Mouse (Mus musculus): ENCODE measurements at regions not wholly inside any gene's neighbourhood (a gene's known extent, or its start where the extent isn't known, plus 50 kb on each side); places are given as distances from the start of the nearest gene placed in this dataset.

- TF ChIP-seq CTCF (IDR thresholded peaks at IDR 0.05; ENCODE audit: control insufficient read depth, insufficient read depth, low read length), result no peak
- no peak for TF ChIP-seq POLR2A (IDR thresholded peaks at IDR 0.05; ENCODE audit: borderline replicate concordance, control insufficient read depth, low read depth, low read length)
Measured at GRCm38 (mm10) chr11:86881710-86882109, 74.2 kb upstream of the Dhx40 start.

GRCm38 (mm10) chr11:86879356-86879905 lies 71.9 kb upstream of the Dhx40 start:
- WGBS, result 77% methylated on average over 6 of the region's 6 CpGs
- Histone ChIP-seq H3K27ac (ENCODE audit: control insufficient read depth, insufficient read depth, low read depth, low read length, poor library complexity) (no peak overlapping the region), H3K4me3 (replicated peaks; ENCODE audit: control insufficient read depth, low read depth, low read length) (no peak overlapping the region), H3K4me1 (ENCODE audit: control insufficient read depth, insufficient read depth, low read length) (no peaks in the 10 kb centered on the region)
- TF ChIP-seq CTCF (IDR thresholded peaks at IDR 0.05; ENCODE audit: control insufficient read depth, insufficient read depth, low read length) (no peak), POLR2A (IDR thresholded peaks at IDR 0.05; ENCODE audit: borderline replicate concordance, control insufficient read depth, low read depth, low read length) (no peak)

More at GRCm38 (mm10) chr11:86881710-86882109, 74.2 kb upstream of the Dhx40 start:
- H3K27ac ChIP-seq (ENCODE audit: control insufficient read depth, insufficient read depth, low read depth, low read length, poor library complexity), result no peak overlapping the region
- no peaks in the 10 kb centered on the region for H3K4me1 ChIP-seq (ENCODE audit: control insufficient read depth, insufficient read depth, low read length)
- no peak overlapping the region for H3K4me3 ChIP-seq (replicated peaks; ENCODE audit: control insufficient read depth, low read depth, low read length)

GRCm38 (mm10) chr11:86878327-86879065 lies 71.0 kb upstream of the Dhx40 start:
- Histone ChIP-seq H3K4me3 (replicated peaks; ENCODE audit: control insufficient read depth, low read depth, low read length) (no peak overlapping the region), H3K27ac (ENCODE audit: control insufficient read depth, insufficient read depth, low read depth, low read length, poor library complexity) (no peak overlapping the region), H3K4me1 (ENCODE audit: control insufficient read depth, insufficient read depth, low read length) (no peaks in the 10 kb centered on the region)
- WGBS, result 84% methylated on average over 11 of the region's 11 CpGs
- TF ChIP-seq CTCF (IDR thresholded peaks at IDR 0.05; ENCODE audit: control insufficient read depth, insufficient read depth, low read length) (peak; percentile 36; the same call in 1 of the 2 replicates), POLR2A (IDR thresholded peaks at IDR 0.05; ENCODE audit: borderline replicate concordance, control insufficient read depth, low read depth, low read length) (no peak)

GRCm38 (mm10) chr11:86876509-86876908 lies 69.0 kb upstream of the Dhx40 start:
- WGBS, result 49% methylated on average over 8 of the region's 8 CpGs
- TF ChIP-seq POLR2A (IDR thresholded peaks at IDR 0.05; ENCODE audit: borderline replicate concordance, control insufficient read depth, low read depth, low read length) (no peak), CTCF (IDR thresholded peaks at IDR 0.05; ENCODE audit: control insufficient read depth, insufficient read depth, low read length) (no peak)
- no peak overlapping the region for H3K4me3 ChIP-seq (replicated peaks; ENCODE audit: control insufficient read depth, low read depth, low read length)

GRCm38 (mm10) chr11:86875738-86876137 lies 68.2 kb upstream of the Dhx40 start:
- 81% methylated on average over 1 of the region's 1 CpGs for WGBS
- Histone ChIP-seq H3K4me3 (replicated peaks; ENCODE audit: control insufficient read depth, low read depth, low read length) (no peak overlapping the region), H3K27ac (ENCODE audit: control insufficient read depth, insufficient read depth, low read depth, low read length, poor library complexity) (no peak overlapping the region), H3K4me1 (ENCODE audit: control insufficient read depth, insufficient read depth, low read length) (no peaks in the 10 kb centered on the region; the same call in 1 of the 2 replicates)
- TF ChIP-seq CTCF (IDR thresholded peaks at IDR 0.05; ENCODE audit: control insufficient read depth, insufficient read depth, low read length) (no peak), POLR2A (IDR thresholded peaks at IDR 0.05; ENCODE audit: borderline replicate concordance, control insufficient read depth, low read depth, low read length) (no peak)

More at GRCm38 (mm10) chr11:86876509-86876908, 69.0 kb upstream of the Dhx40 start:
- Histone ChIP-seq H3K27ac (ENCODE audit: control insufficient read depth, insufficient read depth, low read depth, low read length, poor library complexity) (no peak overlapping the region), H3K4me1 (ENCODE audit: control insufficient read depth, insufficient read depth, low read length) (no peaks in the 10 kb centered on the region; the same call in 1 of the 2 replicates)

GRCm38 (mm10) chr11:86874666-86875295 lies 67.2 kb upstream of the Dhx40 start:
- H3K27ac ChIP-seq (ENCODE audit: control insufficient read depth, insufficient read depth, low read depth, low read length, poor library complexity), result no peak overlapping the region
- H3K4me1 ChIP-seq (ENCODE audit: control insufficient read depth, insufficient read depth, low read length), result no peaks in the 10 kb centered on the region; the same call in 1 of the 2 replicates
- H3K4me3 ChIP-seq (replicated peaks; ENCODE audit: control insufficient read depth, low read depth, low read length), result no peak overlapping the region
- 81% methylated on average over 12 of the region's 12 CpGs for WGBS
- TF ChIP-seq CTCF (IDR thresholded peaks at IDR 0.05; ENCODE audit: control insufficient read depth, insufficient read depth, low read length) (no peak), POLR2A (IDR thresholded peaks at IDR 0.05; ENCODE audit: borderline replicate concordance, control insufficient read depth, low read depth, low read length) (no peak)

- Histone ChIP-seq H3K27ac (ENCODE audit: control insufficient read depth, insufficient read depth, low read depth, low read length, poor library complexity) (no peak overlapping the region), H3K4me3 (replicated peaks; ENCODE audit: control insufficient read depth, low read depth, low read length) (no peak overlapping the region), H3K4me1 (ENCODE audit: control insufficient read depth, insufficient read depth, low read length) (no peaks in the 10 kb centered on the region; the same call in 1 of the 2 replicates)
- TF ChIP-seq POLR2A (IDR thresholded peaks at IDR 0.05; ENCODE audit: borderline replicate concordance, control insufficient read depth, low read depth, low read length) (no peak), CTCF (IDR thresholded peaks at IDR 0.05; ENCODE audit: control insufficient read depth, insufficient read depth, low read length) (no peak)
- WGBS, result 77% methylated on average over 1 of the region's 1 CpGs
Measured at GRCm38 (mm10) chr11:86873406-86873700, 65.8 kb upstream of the Dhx40 start.

Measured in bone marrow, adult 2 months (tissue).